Mouse (Mus musculus) retina, postnatal 1 day (tissue): ENCODE results near the gene Nmt1.

Experiments
- DNase-seq: peaks from one replicate; pipeline ENCODE4 v3.0.0-alpha.2; 2012

The Nmt1 gene

DNA sequence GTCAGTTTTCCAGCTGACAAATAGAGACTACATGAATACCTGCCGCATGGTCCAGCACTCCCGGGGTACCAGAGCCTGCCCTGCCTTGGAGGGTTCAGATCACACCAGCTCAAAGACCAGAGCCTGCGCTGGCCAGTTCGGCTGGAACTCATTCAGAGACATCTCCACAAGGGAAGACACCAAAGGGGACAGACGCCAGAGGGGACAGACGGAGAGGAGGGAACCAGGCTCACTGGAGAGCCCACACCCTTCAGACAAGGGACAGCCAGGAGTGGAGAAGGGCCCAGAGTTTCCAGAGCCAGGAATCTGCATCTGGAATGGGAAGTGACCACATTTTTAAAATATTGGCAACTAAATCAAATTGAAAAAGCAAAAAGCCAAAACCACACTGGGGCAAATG is 53.6 kb downstream of the Nmt1 start:
- DNase-seq = no peak

DNA sequence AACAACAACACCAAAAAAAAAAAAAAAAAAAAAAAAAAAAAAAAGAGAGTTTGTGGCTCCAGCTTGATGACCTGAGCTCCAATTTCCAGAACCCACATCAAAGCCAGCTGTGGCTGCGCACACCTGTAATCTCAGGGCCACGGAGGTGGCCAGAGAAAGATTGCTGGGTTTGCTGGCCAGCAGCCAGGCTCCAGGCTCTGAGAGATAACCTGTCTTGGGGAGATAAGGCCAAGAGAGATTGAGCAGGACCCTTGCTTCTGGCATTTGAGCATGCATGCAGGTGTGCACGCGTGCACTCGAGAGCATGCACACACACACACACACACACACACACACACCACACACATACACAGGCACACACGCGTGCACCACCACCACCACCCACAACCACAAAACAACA is 65.3 kb downstream of the Nmt1 start:
- DNase-seq = no peak

DNA sequence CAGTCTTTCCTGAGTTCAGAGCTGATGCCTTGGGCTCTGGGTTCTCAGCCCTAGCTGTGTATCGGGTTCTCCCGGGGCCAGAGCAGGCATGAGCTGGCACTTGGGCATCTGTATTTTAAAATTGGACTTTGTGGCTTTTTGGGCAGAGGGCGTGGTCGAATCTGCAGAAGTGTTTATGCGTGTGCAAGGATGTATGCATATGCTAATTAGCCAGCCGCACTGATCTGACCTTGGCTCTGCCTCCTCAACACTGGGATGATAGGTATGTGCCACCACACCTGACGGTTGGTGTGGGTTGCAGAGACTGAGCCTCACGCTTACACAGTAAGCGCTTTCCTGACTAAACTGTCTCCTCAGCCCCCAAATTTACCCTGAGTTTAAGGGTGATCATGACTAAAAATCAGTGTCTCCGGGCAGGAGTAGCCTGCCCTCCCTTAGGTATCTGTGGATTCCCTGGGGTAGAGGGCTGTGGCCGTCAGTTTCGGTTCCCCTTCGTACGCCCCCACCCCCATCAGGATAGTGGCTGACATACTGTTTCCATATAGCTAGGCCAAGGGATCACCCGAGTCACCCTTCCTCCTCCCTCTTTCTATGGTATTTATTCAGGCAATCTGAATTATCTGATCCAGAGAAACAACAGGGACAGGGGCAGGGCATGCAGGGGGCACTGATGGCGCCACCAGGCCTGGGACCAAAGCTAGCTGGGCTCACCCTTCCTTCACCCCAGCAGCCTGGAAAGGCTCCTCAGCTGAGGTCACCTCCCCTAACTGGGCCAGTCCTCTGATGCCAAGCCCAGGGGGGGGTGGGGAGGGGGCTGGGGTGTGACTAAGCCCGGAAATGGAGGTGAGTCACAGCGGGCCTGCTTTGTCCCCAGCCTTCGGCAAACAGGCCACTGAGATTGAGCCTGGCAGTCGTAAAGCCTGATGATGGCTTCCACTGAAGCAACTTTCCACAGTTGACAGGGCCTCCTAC is 66.2 kb downstream of the Nmt1 start:
- no peak for DNase-seq

DNA sequence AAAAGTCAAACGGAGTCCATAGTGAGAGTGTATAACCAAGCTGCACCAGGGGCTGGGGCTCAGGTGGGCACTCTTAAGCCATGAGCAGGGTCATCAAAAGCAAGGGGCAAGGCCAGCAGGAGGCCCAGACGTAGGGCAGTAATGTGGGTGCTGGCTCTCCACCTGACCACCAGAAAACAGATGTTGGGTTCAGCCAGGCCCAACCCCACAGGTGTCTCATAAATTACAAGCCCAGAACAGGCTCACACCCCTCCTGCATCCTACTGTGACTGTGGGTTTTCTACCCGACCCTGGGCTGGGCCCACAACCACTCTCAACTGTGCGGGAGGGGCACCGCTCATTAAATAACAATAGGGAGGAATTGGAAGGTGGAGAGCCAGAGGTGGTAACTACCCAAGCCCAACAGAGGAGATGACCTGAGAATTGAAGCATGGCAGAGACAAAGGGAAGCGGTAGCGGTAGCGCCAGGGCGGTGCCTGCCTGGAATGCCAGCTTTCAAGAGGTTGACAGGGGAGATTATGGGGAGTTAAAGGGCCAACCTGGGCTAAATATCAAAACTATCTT is 67.2 kb downstream of the Nmt1 start:
- DNase-seq = no peak

DNA sequence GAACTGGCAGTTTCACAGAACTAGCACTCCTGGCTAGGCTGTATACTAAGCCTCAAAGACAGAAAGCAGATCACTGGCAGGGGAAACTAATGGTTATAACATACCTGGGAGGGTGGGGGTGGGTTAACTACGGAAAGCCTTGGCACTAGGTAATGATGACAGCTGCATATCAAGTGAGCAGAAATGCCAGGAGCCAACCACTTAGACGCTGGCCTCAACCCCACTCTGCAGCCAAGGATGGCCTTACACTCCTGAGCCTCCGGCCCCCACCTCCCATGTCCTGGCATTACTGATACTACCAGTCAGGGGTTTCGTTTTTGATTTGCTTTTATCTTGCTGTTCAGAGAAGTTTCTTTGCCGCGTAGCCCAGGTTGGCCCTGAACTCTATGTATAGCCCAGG is 67.8 kb downstream of the Nmt1 start:
- no peak for DNase-seq

DNA sequence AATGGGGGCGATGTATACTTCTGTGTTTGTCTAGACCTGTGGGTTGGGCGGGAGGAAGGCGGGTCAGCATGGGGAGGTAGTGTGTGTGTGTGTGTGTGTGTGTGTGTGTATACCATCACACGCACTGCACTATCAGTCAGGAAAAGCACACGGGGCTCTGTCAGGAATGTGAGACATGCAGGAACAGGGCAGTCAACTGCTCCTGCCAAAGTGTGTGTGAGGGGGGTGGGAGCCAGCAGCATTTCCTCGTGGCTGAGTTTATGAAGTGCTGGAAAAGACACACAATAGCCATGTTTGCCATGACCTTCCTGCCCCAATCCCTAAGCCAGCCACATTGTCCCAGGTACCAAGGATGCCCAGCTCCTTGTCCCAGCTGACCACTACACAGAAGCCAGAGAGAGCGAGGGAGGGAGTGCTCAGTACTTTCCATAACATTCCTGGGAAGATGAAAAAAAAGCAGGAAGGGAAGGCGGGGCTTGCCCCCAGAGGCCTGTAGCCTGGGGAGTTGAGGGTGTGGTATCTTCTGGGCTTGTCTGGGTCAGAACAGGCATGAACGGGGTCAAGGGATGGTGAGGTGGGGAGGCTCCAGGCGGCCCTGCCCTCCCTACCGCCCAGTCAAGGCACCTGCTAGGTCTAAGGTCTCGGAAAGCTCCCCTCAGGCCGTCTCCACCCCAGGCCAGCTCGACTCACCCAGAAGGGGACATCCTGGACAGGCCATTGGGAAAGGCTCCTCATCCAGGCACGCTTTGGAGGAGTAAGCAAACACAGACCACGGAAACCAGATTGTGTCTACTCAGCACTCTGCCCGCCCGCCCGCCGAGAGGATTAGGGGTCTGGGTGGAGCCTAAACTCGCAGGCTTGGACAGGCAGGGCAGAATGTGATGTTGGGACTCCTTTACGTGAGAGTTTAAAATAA is 69.2 kb downstream of the Nmt1 start:
- no peak for DNase-seq

DNA sequence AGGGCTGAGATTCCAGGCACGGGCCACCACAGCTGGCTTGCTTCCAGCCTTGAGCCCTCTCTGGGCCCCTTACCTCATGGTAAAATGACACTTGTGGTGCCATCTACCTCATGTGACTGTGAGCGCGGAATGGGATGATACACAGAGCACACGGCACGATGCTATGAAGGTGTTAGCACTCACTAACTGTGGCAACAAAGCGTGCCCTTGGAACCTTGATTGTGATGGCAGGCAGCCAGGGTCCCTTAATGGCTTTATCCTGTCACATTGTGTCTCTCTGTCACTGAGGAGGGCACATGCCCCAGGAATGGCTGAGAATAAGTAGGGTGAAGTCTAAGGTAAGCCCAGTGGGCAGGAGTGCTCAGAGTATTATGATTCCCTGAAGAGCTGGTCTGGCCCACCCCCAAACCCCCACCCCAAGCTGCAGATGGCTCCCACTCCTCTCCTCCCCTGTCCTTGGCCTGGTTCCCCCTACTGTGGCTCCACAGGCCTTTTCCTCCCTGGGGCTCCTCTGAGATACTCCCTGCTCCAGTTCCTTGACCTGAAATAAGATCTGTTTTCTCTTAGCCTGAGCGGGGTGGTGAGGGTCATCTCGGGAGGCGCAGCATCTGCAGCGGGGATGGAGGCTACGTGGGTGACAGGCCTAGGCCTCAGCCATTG is 70.7 kb downstream of the Nmt1 start:
- DNase-seq = no peak

DNA sequence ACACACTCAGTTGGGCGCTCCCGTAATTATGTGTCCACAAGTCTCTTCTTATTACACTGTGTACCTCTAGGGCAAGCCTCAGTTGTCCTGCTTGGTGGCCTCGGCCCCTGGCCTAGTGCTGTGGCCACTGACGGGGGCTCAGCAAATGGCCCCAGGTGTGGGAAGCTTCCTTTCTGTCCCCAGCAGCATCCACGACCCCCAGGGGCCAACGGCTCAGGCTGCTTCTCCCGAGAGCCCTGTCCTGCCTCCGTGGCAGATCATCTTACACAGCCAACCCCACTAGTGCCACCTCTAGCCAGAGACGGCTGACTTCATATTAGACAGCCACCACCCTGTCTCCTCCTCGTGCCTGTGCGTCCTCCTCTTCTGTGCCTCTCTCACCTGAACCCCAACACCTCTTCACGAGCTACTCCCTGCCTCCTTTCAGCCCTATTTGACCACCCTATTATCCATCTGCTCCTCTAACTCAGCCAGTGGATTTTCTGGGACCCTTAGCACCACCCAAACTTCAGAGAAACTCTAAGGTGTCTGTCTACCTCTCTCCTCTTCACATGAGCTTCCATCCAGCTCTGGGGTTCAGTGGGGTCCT is 71.5 kb downstream of the Nmt1 start:
- DNase-seq = no peak

DNA sequence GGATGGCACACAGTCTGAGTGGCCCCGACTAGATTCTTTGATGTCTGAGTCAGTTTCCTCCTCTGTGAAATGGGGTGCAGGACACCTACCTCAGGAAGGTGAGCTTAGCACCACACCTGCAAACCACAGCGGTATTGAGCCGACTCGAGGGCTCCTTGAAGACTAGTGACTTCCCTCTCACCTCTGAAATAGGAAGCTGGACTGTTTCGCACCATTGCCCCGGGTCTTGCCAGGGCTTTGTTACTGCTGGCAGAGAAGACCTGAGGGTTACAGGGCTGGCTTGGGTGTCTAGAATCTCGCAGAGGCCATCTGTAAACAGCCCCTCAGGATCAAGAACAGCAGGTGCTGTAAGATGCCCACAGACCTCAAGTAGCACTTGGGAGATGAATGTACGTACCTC is 72.4 kb downstream of the Nmt1 start:
- DNase-seq = no peak

DNA sequence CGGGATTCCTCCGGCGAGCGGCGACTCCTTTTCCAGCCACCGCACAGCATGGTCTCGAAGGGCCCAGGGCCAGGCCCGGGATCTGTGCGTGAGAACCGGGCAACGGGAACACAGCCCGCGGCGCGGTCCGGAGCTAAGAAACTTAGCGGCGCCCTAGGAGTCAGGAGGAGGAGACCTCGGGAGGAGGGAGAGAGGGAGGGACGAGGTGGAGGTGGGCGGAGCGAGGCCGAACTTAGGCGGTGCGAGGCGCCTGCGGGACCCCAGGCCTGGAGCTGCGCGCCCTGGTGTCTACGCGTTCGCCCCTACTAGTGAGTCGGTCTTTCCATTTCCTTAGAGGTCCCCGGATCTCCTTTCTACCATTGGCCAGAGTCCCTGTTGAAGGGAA is 73.5 kb downstream of the Nmt1 start, which contains the start of the genes Plcd3 and Acbd4:
TSS of gene Plcd3 (minus strand) at position 178 of the 385 bp plus-strand sequence.
TSS of gene Acbd4 (plus strand) at position 202 of the 385 bp plus-strand sequence.
- peak; percentile 74 for DNase-seq

DNA sequence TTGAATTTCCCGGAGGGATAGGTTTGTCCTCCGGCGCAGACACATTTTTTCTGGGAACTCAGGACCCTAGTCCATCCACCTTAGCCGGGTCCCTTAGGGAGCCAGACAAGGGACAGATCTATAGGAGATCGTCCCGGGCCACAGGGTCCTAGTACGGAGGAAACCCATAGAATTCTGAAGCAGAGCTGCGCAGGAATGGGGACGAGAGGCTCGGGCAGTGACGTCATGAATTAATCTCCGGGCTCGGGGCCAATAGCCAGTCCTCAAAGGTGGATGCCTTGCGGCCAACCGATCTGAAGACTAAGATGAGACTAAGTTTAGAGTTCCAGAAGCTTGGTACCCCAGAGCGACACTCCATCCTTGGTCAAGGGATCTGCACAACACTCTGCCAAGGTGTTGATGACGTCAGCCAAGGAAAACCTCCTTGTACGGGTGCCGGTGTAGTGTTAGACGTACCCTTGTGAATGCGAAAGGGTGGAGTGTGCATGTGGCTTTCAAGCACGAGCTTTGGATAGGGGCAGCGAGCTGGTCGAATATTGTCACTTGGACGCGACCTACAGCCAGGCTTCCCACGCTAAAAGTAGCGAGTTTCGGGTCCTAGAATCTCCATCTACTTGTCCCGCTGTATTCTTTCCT is 74.0 kb downstream of the Nmt1 start:
- peak; percentile 65 for DNase-seq

DNA sequence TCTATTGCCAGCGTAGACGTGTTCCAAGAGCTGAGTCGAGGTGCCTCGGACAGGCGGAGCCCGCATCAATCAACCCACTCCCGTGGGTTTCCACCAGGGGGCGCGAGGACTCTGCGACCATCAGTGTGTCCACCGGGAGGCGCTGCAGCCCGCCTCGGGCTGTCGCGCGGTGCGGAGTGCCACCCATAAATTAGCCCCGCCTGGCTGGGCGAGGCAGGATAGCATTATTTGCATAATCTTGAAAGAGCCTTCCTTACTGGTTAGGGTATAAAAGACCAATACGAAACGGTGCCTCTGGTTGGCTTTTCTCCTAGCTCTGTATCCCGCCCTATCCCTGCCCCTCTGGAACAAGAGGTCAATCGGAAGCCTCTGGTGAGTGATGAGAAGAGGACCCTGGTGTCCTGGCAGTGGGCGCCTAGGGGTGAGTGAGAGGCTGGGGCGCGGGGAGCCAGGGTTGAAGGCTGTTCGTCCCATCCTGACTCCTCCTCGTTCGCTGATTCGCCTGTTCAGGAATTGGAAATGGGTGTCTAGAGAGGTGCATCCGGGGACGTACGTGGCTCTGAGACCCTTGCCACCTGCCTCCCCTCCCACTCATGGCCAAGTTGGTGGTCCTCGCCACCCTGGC is 74.8 kb downstream of the Nmt1 start:
- DNase-seq = peak; percentile 96

DNA sequence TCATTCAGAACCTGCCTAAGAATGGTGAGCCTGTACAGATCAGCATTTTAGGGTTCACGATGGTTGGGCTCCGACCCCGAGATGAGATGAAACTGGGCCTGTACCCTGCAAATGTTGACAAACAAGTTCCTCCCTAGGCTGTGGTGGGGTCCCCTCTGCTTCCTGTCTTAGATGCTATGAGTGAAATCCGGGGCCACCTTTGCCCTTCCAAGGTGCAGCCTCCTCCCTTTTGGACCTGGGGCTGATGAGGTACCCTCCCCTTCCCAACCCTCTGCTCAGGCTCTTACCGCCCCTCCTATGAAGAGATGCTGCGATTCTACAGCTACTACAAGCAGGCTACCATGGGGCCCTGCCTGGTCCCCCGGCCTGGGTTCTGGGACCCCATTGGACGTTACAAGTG is 75.6 kb downstream of the Nmt1 start:
- no peak for DNase-seq

DNA sequence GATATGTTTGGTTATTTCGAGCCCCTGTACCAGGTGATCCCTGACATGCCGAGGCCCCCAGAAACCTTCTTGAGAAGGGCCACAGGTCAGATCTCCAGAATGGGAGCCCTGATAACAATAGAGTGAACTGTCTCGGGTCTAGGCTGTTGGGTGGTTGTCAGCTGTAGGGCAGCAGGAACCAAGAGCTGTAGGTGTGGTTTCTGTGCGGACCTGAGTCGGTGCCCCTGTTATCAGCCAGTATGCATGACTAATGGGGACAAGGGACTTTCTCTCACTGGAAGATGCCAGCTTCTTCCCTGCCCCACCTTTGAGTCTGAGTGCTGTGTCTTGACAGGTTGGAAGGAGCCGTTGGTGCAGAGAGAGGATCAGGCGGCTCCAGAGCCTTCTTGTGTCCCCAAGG is 76.5 kb downstream of the Nmt1 start:
- DNase-seq = no peak

DNA sequence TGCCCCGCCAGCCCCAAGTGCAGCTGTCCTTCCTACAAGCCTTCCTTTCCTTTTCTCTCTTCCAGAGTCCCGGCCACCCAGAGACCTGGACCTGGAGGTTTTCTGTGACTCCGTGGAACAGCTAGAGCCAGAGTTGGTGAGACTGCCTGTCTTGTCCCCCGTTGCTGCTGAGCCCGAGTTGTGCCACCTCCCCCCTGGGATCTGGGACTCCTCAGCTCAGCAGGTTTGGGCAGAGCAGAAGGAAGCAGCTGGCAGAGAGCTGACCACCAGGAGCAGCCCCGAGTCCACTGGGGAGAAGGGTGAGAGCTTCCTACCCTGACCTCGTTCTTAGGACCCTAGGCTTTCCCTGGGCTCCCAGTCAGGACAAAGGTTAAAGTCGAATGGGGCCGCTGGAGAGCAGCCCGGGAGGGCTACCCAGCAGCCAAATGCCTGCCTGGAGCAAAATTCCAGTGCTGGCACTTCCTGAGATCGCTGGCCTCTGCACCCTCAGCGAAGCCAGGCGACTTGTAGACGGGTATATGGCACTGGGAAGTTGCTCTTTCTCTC is 77.3 kb downstream of the Nmt1 start:
- DNase-seq = no peak

DNA sequence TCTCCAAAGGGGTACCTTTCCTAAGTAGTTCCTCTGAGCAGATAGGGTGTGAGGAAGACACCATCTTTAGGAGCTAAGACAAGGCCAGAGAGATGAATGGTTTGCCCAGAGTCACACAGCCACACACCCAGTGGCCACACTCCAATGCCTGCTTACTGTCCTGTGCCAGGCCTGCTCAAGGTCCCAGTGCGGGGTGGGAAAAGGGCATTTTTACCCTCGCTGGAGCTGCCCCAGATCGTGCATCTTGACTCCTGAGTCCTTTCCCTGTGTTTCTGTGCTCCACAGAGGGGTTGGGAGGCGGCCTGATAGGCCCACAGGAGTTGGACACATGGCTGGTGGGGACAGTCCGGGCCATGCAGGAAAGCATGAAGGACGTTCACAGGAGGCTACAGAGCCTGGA is 77.8 kb downstream of the Nmt1 start:
- no peak for DNase-seq

DNA sequence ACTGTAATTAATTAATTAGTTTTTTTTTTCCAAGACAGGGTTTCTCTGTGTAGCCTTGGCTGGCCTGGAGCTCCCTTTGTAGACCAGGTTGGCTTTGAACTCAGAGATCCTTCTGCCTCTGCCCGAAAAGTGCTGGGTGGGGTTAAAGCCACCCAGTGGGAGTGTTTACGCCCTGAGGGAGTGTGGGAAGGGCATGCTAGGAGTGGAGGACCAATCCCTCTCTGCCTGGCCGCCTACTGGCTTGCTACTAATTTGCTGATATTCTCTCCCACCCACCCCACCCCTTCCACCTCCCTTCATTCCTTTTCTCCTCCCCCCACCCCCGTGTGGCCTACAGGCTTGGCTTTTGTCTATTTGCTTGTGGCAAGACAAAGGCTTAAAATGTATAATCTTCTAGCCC is 78.4 kb downstream of the Nmt1 start:
- DNase-seq = no peak

DNA sequence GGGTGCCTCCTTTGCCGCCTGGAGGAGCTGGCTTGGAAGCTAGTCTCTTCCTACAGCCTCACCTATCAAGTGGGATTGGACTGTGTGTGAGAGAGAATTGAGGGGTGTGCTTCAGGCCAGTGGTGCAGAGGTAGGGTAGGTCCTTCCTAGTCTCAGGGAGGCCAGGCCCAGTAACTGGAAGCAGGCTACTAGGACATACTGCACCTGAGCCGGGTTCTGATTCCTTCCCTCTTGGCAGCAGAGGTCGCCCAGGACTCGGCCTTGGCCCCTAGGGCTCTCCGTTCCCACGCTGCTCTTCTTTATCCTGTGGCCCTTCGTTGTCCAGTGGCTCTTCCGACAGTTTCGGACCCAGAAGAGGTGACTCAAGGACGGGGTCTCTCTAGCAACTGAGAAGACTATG is 83.3 kb downstream of the Nmt1 start:
- no peak for DNase-seq

DNA sequence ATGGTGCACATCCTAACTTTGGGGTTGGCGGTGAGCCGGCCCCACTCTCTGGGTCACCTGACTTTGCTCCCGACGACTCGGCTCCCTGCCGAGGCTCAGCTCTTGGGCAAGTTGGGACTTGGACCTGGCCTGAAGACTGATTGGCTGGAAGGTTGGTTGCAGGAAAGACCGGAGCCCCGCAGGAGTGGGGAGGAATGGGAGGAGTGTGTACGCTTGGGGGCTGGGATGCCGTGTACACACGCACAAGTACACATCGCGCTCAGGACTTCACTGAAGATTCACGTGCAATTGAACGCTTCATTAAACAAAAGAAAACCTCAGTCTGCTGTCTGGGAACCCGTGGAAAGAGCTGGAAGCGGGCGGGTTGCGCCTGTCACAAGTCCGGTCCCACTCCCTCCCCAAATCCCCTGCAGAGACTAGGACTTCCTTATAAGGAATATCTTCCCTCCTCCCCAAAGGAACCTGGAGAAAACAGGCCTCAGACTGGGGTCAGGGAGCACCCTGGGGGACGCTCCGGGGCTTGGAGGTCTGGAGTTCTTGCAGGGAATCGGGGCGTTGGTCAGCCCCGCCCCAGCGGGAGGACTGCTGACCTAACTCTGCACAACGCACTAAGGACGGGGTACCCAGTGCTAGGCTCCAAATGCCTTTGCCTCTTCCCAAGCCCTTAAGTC is 84.0 kb downstream of the Nmt1 start:
- DNase-seq = peak; percentile 55

DNA sequence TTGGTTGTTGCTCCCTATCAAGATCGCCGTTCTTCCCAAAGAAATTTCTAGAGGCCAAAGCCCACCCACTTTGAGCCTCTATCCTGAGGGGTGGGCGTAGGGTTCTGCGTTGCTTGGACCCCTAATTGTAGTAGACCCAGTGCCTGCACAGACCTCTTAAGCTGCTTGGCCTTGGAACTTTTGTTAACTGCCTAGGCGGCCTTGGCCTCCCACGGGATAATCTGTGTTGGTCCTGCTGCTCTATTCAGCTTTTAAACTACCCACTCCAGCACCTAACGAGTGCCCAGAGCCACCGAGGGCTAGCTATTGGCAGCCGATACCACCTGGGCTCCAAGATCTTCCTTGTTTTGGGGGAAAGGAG is 84.5 kb downstream of the Nmt1 start:
- no peak for DNase-seq

DNA sequence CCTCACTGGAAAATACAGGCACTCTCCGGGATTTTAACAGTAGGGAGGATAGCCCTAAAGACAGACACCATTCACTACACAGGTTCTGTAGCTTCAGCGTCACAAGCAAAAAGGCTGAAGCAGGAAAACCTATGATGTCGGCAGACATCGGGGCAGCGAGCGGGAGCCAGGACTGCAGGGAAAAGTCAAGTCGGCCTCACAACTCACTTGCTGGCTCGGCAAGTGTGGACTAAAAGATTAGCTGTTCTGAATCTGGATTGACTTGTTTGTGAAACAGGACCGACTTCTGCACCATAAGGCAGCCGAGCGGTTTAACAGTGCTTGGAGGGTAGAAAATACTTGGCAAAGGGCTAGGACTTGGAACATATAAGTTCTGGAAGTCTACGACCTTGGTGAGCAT is 85.0 kb downstream of the Nmt1 start:
- no peak for DNase-seq
